Mouse (Mus musculus) left cerebral cortex, postnatal 4 days (tissue): ENCODE data around the gene Ica1l. TPM values are rescaled to one million over a fixed set of nuclear protein-coding genes. Genes with fewer than 3 reads are reported as not detected.

Experiments used
- DNase-seq: peaks from one replicate; pipeline ENCODE4 v3.0.0-alpha.2; 2022
- intact Hi-C: fragments of 180-260 bp; cut with DNase I; formaldehyde crosslinking; loops from one replicate; pipeline ENCODE4 v1.15.1; 2025
- total RNA-seq, 2 experiments: library from RNA; stranded (reverse); gene quantifications; 2 replicates each; pipeline ENCODE4 v1.2.3; 2021

Gene Ica1l
- total RNA-seq, 2 experiments from 2014 or later: 49.5 to 54.3 TPM

DNA sequence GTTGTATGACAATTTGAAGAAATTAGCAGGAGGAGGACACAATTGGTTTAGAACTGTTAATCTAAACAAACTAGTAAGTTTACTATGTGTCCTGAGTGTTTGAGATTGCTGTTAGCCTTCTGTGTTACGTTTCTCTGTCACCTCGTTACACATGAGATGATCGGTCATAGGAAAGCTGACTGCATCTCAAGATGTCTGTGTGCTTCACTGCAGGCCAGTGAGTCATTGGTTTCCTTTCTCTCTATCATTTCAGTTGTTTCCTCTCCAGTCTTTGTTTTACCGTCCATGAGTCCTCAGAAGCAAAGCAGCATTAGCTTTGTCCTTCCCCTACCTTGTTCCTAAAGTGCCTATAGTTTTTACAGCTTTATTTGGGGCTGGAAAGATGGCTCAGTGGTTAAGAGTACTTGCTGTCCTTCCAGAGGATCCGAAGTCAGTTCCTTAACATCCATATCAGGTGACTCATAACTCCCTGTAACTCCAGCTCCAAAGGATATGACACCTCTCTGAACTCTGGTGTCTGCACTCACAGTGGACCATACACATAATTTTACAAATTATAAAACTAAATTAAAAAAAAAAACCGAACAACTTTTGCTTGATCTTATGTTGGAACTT, 76.7 kb downstream of the Ica1l start:
- intact Hi-C loops: loop anchor here (5.0 kb wide), 1 partner anchor 89 kb away; no protein-coding TSS in a partner anchor

DNA sequence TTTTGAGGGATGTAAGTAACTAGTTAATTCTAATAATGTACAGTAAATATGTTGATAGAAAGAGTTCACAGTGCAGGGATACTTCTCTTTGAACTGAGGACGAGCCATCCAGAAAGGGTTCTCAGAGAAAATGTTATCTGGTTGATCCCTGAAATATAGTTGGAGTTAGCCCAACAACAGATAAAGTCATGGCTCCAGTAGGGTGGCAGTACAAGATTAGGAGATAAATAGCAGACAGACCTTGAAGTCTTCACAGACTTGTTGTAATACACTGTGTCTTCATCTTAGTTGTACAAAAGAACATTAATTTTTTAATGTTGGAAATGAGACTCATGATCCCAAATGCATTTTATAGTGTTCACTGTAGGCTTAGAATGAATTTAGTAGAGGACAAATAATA, 83.0 kb downstream of the Ica1l start:
- DNase-seq: no peak
- intact Hi-C loops: no loop called here

More for the DNA sequence above, 76.7 kb downstream of the Ica1l start:
- DNase-seq: no peak

DNA sequence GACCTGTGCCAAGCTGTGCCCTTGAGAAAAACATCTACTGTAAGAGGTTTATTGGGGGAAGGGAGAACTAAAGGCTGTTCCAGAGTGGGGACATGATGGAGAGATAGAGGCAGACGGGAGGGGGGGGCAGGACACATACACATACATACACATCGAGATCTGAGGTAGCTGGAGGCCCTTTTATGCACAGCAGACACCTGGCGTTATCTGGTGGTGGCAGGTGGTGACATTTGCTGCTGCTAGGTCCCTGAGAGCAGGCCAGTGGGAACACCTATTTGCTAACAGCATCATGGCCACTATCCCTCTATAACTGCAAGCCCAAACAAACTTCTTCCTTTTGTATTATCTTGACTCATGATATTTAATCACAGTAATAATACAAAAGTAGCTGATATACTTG, 85.8 kb downstream of the Ica1l start:
- intact Hi-C loops: no loop called here
- DNase-seq: no peak

DNA sequence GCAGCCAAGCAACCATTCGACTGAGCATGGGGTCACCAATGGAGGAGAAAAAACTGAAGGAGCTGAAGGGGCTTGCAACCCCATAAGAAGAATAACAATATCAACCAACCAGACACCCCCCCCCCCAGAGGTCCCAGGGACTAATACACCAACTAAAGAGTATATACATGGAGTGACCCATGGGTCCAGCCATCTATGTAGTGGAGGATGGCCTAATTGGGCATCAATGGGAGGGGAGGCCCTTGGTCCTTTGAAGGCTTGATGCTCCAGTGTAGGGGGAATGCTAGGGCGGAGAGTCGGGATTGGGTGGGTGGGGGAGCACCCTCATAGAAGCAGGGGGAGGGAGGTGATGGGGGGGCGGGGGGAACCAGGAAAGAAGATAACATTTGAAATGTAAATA, 95.5 kb downstream of the Ica1l start:
- intact Hi-C loops: no loop called here
- no peak for DNase-seq

DNA sequence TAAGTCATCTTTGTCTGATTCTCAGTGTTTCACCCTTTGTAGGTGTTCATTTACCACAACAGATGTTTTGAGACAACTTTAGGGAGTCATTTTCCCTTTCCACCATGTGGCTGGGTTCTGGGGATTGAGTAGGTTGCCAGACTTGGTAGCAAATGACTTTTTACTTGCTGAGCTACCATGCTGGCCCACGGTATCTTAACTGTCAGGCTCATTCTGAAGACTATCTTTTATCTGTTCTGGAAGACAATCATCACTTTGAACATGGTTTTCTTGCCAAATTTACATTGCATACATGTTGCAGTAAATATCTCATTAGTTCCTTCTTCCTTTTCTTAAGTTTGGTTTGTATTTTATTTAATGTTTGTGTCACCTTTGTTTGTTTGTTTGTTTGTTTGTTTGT, 97.0 kb downstream of the Ica1l start:
- no peak for DNase-seq
- intact Hi-C loops: no loop called here

DNA sequence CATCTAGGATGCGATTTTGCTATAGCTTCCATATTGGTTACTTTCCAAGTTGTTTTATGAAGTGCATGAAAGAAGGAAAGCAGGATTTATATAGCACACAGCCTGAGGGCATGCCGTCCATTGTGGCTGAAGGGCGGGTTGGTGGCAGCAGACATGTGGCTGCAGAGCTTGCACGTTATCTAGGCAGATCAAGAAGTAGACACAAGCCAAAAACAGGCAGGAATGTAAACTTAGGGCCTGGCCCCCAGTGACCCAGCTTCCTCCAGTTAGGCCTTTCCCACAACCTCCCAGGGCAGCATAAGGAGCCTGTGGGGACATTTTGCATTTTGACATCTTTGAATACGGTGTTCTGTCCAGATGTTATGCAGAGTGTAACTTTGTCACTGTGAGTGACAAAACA, 99.2 kb downstream of the Ica1l start:
- DNase-seq: no peak
- intact Hi-C loops: no loop called here

DNA sequence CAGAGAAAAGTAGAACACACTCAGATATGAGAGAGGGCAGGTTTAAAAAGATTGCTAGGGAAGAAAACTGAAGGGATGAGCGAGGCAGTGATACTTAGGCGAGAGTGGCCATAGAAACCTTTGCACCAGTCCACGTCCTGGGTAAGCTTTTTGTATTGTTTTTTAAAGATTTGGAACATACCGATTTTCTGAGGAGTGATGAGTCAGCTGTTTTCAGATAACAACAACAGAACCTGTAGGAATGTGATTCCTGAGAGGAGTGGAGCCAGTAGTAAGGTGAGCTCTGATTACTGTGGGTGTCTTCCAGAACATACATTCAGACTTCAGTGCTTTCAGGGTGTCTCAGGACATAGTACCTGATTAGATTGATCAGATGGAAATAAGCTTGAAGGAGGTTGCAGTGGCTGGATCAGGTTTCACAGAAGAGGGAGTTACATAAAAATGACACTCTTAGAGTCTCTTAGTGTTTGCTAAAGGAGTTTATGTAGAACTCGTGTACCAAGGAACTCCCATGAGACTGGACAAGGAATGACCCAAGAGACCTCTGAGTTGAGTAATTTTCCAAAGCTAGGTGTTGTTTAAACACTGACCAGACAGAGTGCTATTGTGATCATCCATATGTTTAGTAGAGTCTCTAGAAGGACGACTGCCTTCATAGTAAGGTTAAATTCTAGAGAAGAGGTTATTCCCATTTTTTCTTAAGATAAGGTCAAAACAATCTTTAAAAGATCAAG, 100.8 kb downstream of the Ica1l start:
- intact Hi-C loops: no loop called here
- no peak for DNase-seq

DNA sequence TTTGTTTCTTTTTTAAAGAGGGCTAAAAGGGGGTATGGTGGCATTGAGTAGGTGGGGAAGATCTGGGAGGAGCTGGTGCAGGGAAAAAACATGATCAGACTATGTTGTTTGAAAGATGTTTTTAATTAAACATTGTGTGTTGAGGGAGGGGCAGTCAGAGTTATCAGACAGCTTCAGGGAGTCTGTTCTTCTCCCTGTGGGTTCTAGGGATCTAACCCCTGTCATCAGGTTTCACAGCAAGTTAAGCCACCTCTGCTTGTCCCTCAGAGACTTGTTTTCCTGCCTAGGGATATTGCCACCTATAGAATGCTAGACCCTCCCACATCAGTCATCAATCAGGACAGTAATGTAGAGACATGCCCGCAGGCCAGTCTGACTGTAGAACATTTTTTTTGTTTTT, 101.9 kb downstream of the Ica1l start:
- no peak for DNase-seq
- intact Hi-C loops: no loop called here

DNA sequence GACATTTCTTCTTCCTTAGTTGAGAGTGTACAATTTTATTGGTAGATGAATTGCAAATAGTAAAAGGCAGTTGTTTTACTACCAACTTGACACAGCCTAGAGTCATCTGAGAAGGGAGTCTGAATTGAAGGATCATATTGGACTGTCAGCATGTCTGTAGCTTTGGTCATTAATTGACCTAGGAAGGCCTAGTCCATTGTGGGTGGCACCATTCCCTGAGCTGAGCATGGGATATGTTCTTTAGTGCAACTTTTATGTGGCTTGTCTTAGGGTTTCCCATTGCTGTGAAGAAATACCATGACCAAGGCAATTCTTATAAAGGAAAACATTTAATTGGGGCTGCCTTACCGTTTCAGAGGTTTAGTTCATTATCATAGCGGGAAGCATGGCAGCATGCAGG, 110.0 kb downstream of the Ica1l start:
- DNase-seq: no peak
- intact Hi-C loops: no loop called here

Other genes starting within 250 kb of the Ica1l start
- 10 to 100 TPM; 89.7 to 92.1 TPM for gene Fam117b, start 130.2 kb downstream of the Ica1l start, total RNA-seq
- 10 to 100 TPM; 23.7 to 24.0 TPM for gene Carf, start 55.1 kb upstream of the Ica1l start, total RNA-seq
- 10 to 100 TPM; 32.0 to 35.7 TPM for gene Wdr12, start 55.5 kb upstream of the Ica1l start, total RNA-seq
- gene Nbeal1, start 137.4 kb upstream of the Ica1l start, total RNA-seq: 10 to 100 TPM; 28.2 to 31.4 TPM